Mouse (Mus musculus): ENCODE results near the gene 4930402F06Rik.

The 4930402F06Rik gene

GRCm38 (mm10) chr2:35349184-35349583, 47.8 kb downstream of the 4930402F06Rik start:
- in situ Hi-C loops (cut with MboI; ENCODE audit: low sequenced_read_pairs): loop anchor here (5.0 kb wide), 1 partner anchor 52 kb away; no protein-coding TSS in a partner anchor

DNA sequence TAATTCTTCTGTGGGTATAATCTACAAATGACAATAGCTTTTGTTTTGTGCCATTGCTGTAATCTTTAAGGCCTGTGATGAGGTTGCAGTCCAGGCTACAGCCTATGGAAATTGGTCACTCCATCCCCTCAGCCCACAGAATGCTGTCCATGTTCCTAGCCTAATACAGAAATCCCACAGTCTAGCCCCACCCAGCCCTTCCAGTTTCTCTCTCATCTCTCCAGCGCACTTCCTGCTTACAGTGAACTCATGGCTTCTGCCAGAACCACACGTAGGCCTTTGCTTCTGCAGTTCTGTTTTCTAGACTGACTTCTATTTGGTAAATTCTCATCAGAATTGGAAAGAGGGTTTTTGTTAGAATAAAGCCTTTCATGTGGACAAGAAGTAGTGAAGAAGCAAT, 51.0 kb downstream of the 4930402F06Rik start:
- in situ Hi-C loops (cut with MboI; ENCODE audit: low sequenced_read_pairs): loop anchor here (5.0 kb wide), 1 partner anchor 49 kb away; no protein-coding TSS in a partner anchor

- in situ Hi-C loops (cut with MboI; ENCODE audit: low sequenced_read_pairs): no loop called here
Measured at GRCm38 (mm10) chr2:35342605-35343004, 54.4 kb downstream of the 4930402F06Rik start.

GRCm38 (mm10) chr2:35338707-35339106, 58.3 kb downstream of the 4930402F06Rik start:
- in situ Hi-C loops (cut with MboI; ENCODE audit: low sequenced_read_pairs): no loop called here

DNA sequence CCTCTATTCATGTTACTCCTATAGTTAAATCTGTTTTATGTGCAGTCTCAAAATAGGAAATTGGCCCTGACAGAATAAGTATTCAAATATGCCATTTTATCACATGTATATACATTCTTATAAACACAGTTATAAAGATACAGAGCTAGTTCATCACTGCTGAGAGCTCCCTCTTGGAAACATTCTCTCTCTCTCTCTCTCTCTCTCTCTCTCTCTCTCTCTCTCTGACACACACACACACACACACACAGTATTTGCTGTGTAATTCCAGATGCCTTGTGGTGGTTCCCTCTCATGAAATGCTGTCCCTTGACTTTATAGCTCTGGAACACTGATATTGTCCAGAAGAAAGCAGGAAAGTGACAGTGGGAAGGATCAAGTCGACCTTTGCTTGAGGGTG, 58.9 kb downstream of the 4930402F06Rik start:
- in situ Hi-C loops (cut with MboI; ENCODE audit: low sequenced_read_pairs): no loop called here

- in situ Hi-C loops (cut with MboI; ENCODE audit: low sequenced_read_pairs): no loop called here
Measured at GRCm38 (mm10) chr2:35337419-35337818, 59.6 kb downstream of the 4930402F06Rik start.

- in situ Hi-C loops (cut with MboI; ENCODE audit: low sequenced_read_pairs): no loop called here
Measured at GRCm38 (mm10) chr2:35336388-35337280, 60.3 kb downstream of the 4930402F06Rik start, which contains the start of gene Stom. Stom (minus strand) TSS chr2:35336976.

GRCm38 (mm10) chr2:35335620-35336019, 61.4 kb downstream of the 4930402F06Rik start:
- in situ Hi-C loops (cut with MboI; ENCODE audit: low sequenced_read_pairs): no loop called here

- in situ Hi-C loops (cut with MboI; ENCODE audit: low sequenced_read_pairs): no loop called here
Measured at GRCm38 (mm10) chr2:35333670-35334069, 63.3 kb downstream of the 4930402F06Rik start.

- in situ Hi-C loops (cut with MboI; ENCODE audit: low sequenced_read_pairs): no loop called here
Measured at GRCm38 (mm10) chr2:35331205-35331604, 65.8 kb downstream of the 4930402F06Rik start.

GRCm38 (mm10) chr2:35329061-35329460, 67.9 kb downstream of the 4930402F06Rik start:
- in situ Hi-C loops (cut with MboI; ENCODE audit: low sequenced_read_pairs): no loop called here

- in situ Hi-C loops (cut with MboI; ENCODE audit: low sequenced_read_pairs): no loop called here
Measured at GRCm38 (mm10) chr2:35328064-35328792, 68.7 kb downstream of the 4930402F06Rik start.

DNA sequence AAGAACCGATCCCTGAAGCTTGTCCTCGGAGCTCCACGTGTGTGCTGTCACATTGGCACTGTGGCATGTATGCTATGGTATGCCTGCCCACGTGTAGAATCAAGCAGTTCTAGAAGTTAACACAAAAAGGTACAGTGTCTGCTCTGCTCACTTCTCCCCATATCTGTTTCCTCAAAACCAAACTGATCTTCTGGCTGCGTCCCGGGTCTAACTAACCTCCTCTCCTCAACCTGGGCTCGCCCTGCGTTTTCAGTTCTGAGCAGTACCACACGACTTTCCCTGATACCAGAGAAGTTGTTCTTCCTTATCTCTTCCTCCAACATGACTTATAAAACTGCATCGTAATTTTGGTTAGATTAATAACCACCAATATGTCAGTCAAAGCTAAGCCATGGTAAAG, 69.4 kb downstream of the 4930402F06Rik start:
- in situ Hi-C loops (cut with MboI; ENCODE audit: low sequenced_read_pairs): no loop called here

- in situ Hi-C loops (cut with MboI; ENCODE audit: low sequenced_read_pairs): no loop called here
Measured at GRCm38 (mm10) chr2:35326931-35327330, 70.0 kb downstream of the 4930402F06Rik start.

GRCm38 (mm10) chr2:35325930-35326329, 71.0 kb downstream of the 4930402F06Rik start:
- in situ Hi-C loops (cut with MboI; ENCODE audit: low sequenced_read_pairs): no loop called here

All from CH12F3 (cell line).